In the genomic region with DNA sequence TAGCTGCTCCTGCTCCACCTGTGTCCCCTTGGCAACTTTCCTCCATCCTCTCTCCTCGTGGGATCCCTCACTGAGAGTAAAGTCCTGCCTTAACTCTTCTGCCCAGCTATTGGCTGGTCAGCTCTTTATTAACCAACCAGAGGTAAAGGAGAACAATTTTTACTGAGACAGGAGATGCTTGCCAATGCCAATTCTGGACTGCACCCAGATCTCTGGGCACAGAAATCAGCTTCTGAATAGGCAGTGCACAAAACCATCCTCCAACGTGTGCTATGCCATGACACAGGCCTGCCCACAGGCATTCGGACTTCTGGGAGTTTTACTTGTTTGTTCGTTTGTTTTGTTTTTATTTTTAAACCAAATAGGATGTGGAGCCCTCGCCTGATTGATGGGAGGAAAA, we compare ENCODE assay signal across 33 mouse cellular contexts. TPM values are rescaled to one million over a fixed set of nuclear protein-coding genes. Genes with fewer than 3 reads are reported as not detected.
"Had no signal": no experiment of that assay in that cellular context is flagged by ENCODE, and none has a peak within 500 bp of the region (broad histone marks: within the 10 kb centered on the region; RNA-seq: fewer than 3 reads in every experiment).

No protein-coding gene starts in this region.

- H3K36me3 ChIP-seq: heart, embryonic 13.5 days; heart, embryonic 15.5 days; hindbrain, embryonic 13.5 days; kidney, embryonic 15.5 days; limb, embryonic 13.5 days; limb, embryonic 15.5 days; liver, embryonic 12.5 days had no signal

- H3K9me3 ChIP-seq: heart, embryonic 13.5 days; heart, embryonic 15.5 days; hindbrain, embryonic 13.5 days; kidney, embryonic 15.5 days; limb, embryonic 13.5 days; limb, embryonic 15.5 days; liver, embryonic 12.5 days had no signal

- H3K27me3 ChIP-seq: heart, embryonic 13.5 days; hindbrain, embryonic 13.5 days; kidney, embryonic 15.5 days; limb, embryonic 13.5 days; limb, embryonic 15.5 days had no signal

- H3K9ac ChIP-seq: heart, embryonic 13.5 days; heart, embryonic 15.5 days; hindbrain, embryonic 13.5 days; kidney, embryonic 15.5 days; limb, embryonic 13.5 days; limb, embryonic 15.5 days; liver, embryonic 12.5 days; liver, embryonic 14.5 days had no signal

- ATAC-seq: hindbrain, postnatal 0 days; intestine, embryonic 16.5 days; liver, embryonic 12.5 days had no signal

- H3K4me2 ChIP-seq: heart, embryonic 11.5 days; heart, embryonic 13.5 days; heart, embryonic 15.5 days; hindbrain, embryonic 13.5 days; kidney, embryonic 15.5 days; limb, embryonic 13.5 days; limb, embryonic 15.5 days; liver, embryonic 12.5 days had no signal

- H3K4me3 ChIP-seq: heart, adult 2 months; heart, embryonic 13.5 days; heart, embryonic 15.5 days; hindbrain, embryonic 13.5 days; kidney, embryonic 15.5 days; limb, embryonic 13.5 days; limb, embryonic 15.5 days; liver, embryonic 12.5 days had no signal

- H3K27ac ChIP-seq: heart, adult 2 months; heart, embryonic 13.5 days; heart, embryonic 15.5 days; hindbrain, embryonic 13.5 days; hindbrain, postnatal 0 days; kidney, embryonic 15.5 days; kidney, postnatal 0 days; limb, embryonic 13.5 days; limb, embryonic 15.5 days; liver, embryonic 12.5 days; liver, embryonic 14.5 days had no signal

- DNase-seq: gastrocnemius, postnatal 14 days; gastrocnemius, postnatal 36 days; heart, adult 11 months; heart, adult 2 months; heart, postnatal 14 days; heart, postnatal 36 days; kidney, adult 11 months; kidney, adult 2 months; kidney, adult 9 months; kidney, postnatal 14 days; kidney, postnatal 36 days; layer of hippocampus, adult 9-11 months; layer of hippocampus, postnatal 36 days; left cerebral cortex, postnatal 4 days had no signal

RNA-seq across cellular contexts. Expression of a gene that starts 13.0 kb away (rescaled TPM):
- polyA plus RNA-seq: hindbrain, embryonic 13.5 days; hindbrain, postnatal 0 days had no signal

RNA-seq across cellular contexts. Expression of a gene that starts 59.5 kb away (rescaled TPM):
- polyA plus RNA-seq: heart, adult 2 months; heart, embryonic 11.5 days; heart, embryonic 13.5 days; heart, embryonic 15.5 days; heart, postnatal 0 days; hindbrain, embryonic 11.5 days; hindbrain, embryonic 13.5 days; hindbrain, postnatal 0 days; intestine, embryonic 14.5 days; kidney, embryonic 15.5 days; kidney, postnatal 0 days; large intestine, adult 2 months; limb, embryonic 11.5 days; limb, embryonic 13.5 days; limb, embryonic 15.5 days; liver, adult 2 months; liver, embryonic 12.5 days; liver, embryonic 14.5 days; liver, embryonic 16.5 days had no signal
